Mouse (Mus musculus) forebrain, embryonic 14.5 days (tissue): Measurements from ENCODE around the gene Cd300ld2. TPM values are rescaled to one million over a fixed set of nuclear protein-coding genes. Genes with fewer than 3 reads are reported as not detected.

Experiments used
- ATAC-seq: fragments of 200-750 bp; cut with Nextera tagmentation; 2 replicates; pipeline ENCODE4 v1.8.0; 2017; ENCODE audit warnings: mild to moderate bottlenecking, moderate library complexity
- DNase-seq: peaks from one replicate; pipeline ENCODE4 v3.0.0-alpha.2; 2015; ENCODE audit warnings: low spot score
- H3K27ac ChIP-seq: fragments of 300-500 bp; sonication (generic); 2 replicates; pipeline ENCODE4 v1.5.1; 2014; ENCODE audit warnings: low read depth, mild to moderate bottlenecking, control low read depth, low read length, moderate library complexity
- H3K27me3 ChIP-seq: fragments of 300-500 bp; sonication (generic); replicated peaks from 2 replicates; pipeline ENCODE4 v1.6.1; 2014; ENCODE audit warnings: low read length, control low read depth, mixed read lengths; ENCODE audit not compliant: control insufficient read depth, insufficient read depth
- H3K36me3 ChIP-seq: fragments of 300-500 bp; sonication (generic); 2 replicates; pipeline ENCODE4 v1.6.1; 2014; ENCODE audit warnings: low read length, control low read depth; ENCODE audit not compliant: control insufficient read depth, insufficient read depth
- H3K4me1 ChIP-seq: fragments of 300-500 bp; sonication (generic); 2 replicates; pipeline ENCODE4 v1.6.1; 2014; ENCODE audit warnings: antibody characterized with exemption, low read length, control low read depth; ENCODE audit not compliant: control insufficient read depth, insufficient read depth
- H3K4me2 ChIP-seq: fragments of 300-500 bp; sonication (generic); 2 replicates; pipeline ENCODE4 v1.6.1; 2014; ENCODE audit warnings: mild to moderate bottlenecking, control low read depth, low read length
- H3K4me3 ChIP-seq: fragments of 300-500 bp; sonication (generic); 2 replicates; pipeline ENCODE4 v1.5.1; 2014; ENCODE audit warnings: low read depth, low read length, control low read depth
- H3K9ac ChIP-seq: fragments of 300-500 bp; sonication (generic); 2 replicates; pipeline ENCODE4 v1.6.1; 2014; ENCODE audit warnings: mild to moderate bottlenecking, low read length, control low read depth, moderate library complexity
- H3K9me3 ChIP-seq: fragments of 300-500 bp; sonication (generic); replicated peaks from 2 replicates; pipeline ENCODE4 v1.6.1; 2016; ENCODE audit warnings: low read length, control low read depth, mixed read lengths; ENCODE audit not compliant: control insufficient read depth
- WGBS: fragments of 180-500 bp; shearing (Covaris S2); extraction: QIAGEN DNeasy Blood & Tissue Kit; methylation state at CpG from one replicate; pipeline ENCODE4 v1.1.7; 2014; 5-methylcytosine and 5-hydroxymethylcytosine counted together
- polyA plus RNA-seq: library from polyadenylated mRNA; unstranded; fragments of >200 nt; fragmentation: Nextera tagmentation; extraction: Ambion mirVana; gene quantifications from 2 replicates; pipeline ENCODE4 v1.2.1, GENCODE M21; 2014

The Cd300ld2 gene
- polyA plus RNA-seq, 1 experiment from 2014 or later, result not detected

GRCm38 (mm10) chr11:114960369-114960768 lies 55.6 kb downstream of the Cd300ld2 start:
- Histone ChIP-seq H3K4me2 (no peak overlapping the region), H3K36me3 (no peaks in the 10 kb centered on the region), H3K27me3 (no peaks in the 10 kb centered on the region), H3K4me3 (no peak overlapping the region), H3K9ac (no peak overlapping the region), H3K27ac (no peak overlapping the region), H3K9me3 (no peaks in the 10 kb centered on the region), H3K4me1 (no peaks in the 10 kb centered on the region)
- 85% methylated on average over 1 of the region's 1 CpGs for WGBS
- no peak for DNase-seq
- ATAC-seq, result no peak

Other genes starting within 250 kb of the Cd300ld2 start
- 22.1 and 24.7 TPM in 2 replicates for gene Btbd17, start 220.2 kb downstream of the Cd300ld2 start, polyA plus RNA-seq
- gene Gpr142, start 217.3 kb downstream of the Cd300ld2 start, polyA plus RNA-seq, result not detected in 2 replicates
- gene Gprc5c, start 165.0 kb downstream of the Cd300ld2 start, polyA plus RNA-seq, result 4.4 and 5.4 TPM in 2 replicates
- gene Cd300a, start 126.2 kb downstream of the Cd300ld2 start, polyA plus RNA-seq, result 0.73 and 1.0 TPM in 2 replicates
- gene Cd300lb, start 81.8 kb downstream of the Cd300ld2 start, polyA plus RNA-seq, result 0.07 TPM in 1 of 2 replicates, not detected in the other
- gene Cd300c, start 47.0 kb downstream of the Cd300ld2 start, polyA plus RNA-seq, result not detected in 2 replicates
- not detected in 2 replicates for gene Cd300ld, start 26.3 kb downstream of the Cd300ld2 start, polyA plus RNA-seq
- 1.1 and 2.0 TPM in 2 replicates for gene Cd300c2, start 14.3 kb downstream of the Cd300ld2 start, polyA plus RNA-seq
- not detected in 2 replicates for gene Cd300ld4, start 10.8 kb upstream of the Cd300ld2 start, polyA plus RNA-seq
- gene Cd300ld5, start 21.6 kb upstream of the Cd300ld2 start, polyA plus RNA-seq, result not detected in 2 replicates
- gene Cd300ld3, start 32.2 kb upstream of the Cd300ld2 start, polyA plus RNA-seq, result not detected in 2 replicates
- gene Cd300e, start 46.0 kb upstream of the Cd300ld2 start, polyA plus RNA-seq, result not detected in 2 replicates
- 0.45 and 0.57 TPM in 2 replicates for gene Rab37, start 75.2 kb upstream of the Cd300ld2 start, polyA plus RNA-seq
- gene Cd300lf, start 117.8 kb upstream of the Cd300ld2 start, polyA plus RNA-seq, result not detected in 2 replicates
- gene Slc9a3r1, start 147.1 kb upstream of the Cd300ld2 start, polyA plus RNA-seq, result 39.4 and 48.4 TPM in 2 replicates
- gene Tmem104, start 171.3 kb upstream of the Cd300ld2 start, polyA plus RNA-seq, result 6.3 and 8.5 TPM in 2 replicates
- 19.5 and 20.4 TPM in 2 replicates for gene Nat9, start 171.7 kb upstream of the Cd300ld2 start, polyA plus RNA-seq